ENCODE assay signal across 13 mouse cellular contexts in genomic region chr8:70317872-70318271, GRCm38 (mm10). TPM values are rescaled to one million over a fixed set of nuclear protein-coding genes. Genes with fewer than 3 reads are reported as not detected.
A peak's percentile ranks its signal among the peaks of the same experiment; 100 is the strongest.
DNase-seq lines count a peak whose midpoint lies in the region; ATAC-seq lines count a peak whose summit lies in the region.
"Had no signal": no experiment of that assay in that cellular context is flagged by ENCODE, and none has a peak within 500 bp of the region (broad histone marks: within the 10 kb centered on the region; RNA-seq: fewer than 3 reads in every experiment).

No protein-coding gene starts in this region.

- no peak for DNase-seq in forebrain, embryonic 14.5 days (ENCODE audit: low spot score)
- no peak for DNase-seq in liver, embryonic 11.5 days (ENCODE audit: low spot score)
- no peak for DNase-seq in T-cell, adult 2 months (ENCODE audit: low spot score)
- DNase-seq: adrenal gland, adult 8-10 months; kidney, adult 8-10 months had no signal

- WGBS in embryonic facial prominence, embryonic 13.5 days: 73% methylated on average over 5 of the region's 5 CpGs
- WGBS in forebrain, embryonic 14.5 days: 78% methylated on average over 5 of the region's 5 CpGs
- 79% methylated on average over 5 of the region's 5 CpGs for WGBS in hindbrain, embryonic 16.5 days
- WGBS in midbrain, embryonic 15.5 days: 87% methylated on average over 5 of the region's 5 CpGs
- 74% methylated on average over 5 of the region's 5 CpGs for WGBS in liver, embryonic 11.5 days

- peaks cover 31% of the 10 kb centered on the region for H3K36me3 ChIP-seq in embryonic facial prominence, embryonic 13.5 days
- peaks cover 34% of the 10 kb centered on the region for H3K36me3 ChIP-seq in forebrain, embryonic 14.5 days (ENCODE audit: control insufficient read depth, insufficient read depth, low read length)
- peaks cover 19% of the 10 kb centered on the region for H3K36me3 ChIP-seq in hindbrain, embryonic 16.5 days (ENCODE audit: control insufficient read depth, insufficient read depth, low read length)
- peaks cover 4% of the 10 kb centered on the region; the same call in 1 of the 2 replicates for H3K36me3 ChIP-seq in midbrain, embryonic 15.5 days (replicated peaks)
- peaks cover 5% of the 10 kb centered on the region for H3K36me3 ChIP-seq in liver, embryonic 11.5 days (ENCODE audit: control insufficient read depth, insufficient read depth, low read length)

- ATAC-seq in embryonic facial prominence, embryonic 13.5 days (ENCODE audit: insufficient number of reproducible peaks, insufficient read depth, low FRiP score, low TSS enrichment, low read depth): no peak
- no peak for ATAC-seq in forebrain, embryonic 14.5 days
- no peak for ATAC-seq in hindbrain, embryonic 16.5 days
- no peak for ATAC-seq in midbrain, embryonic 15.5 days (replicated peaks)
- no peak for ATAC-seq in megakaryocyte-erythroid progenitor cell, adult 5-6 weeks (replicated peaks; ENCODE audit: low FRiP score, low TSS enrichment, poor library complexity, severe bottlenecking)
- no peak for ATAC-seq in frontal cortex, adult (ENCODE audit: low TSS enrichment)
- no peak for ATAC-seq in liver, embryonic 11.5 days (replicated peaks; ENCODE audit: low FRiP score)
- ATAC-seq: Patski had no signal

- peak overlapping the region; percentile 79; the same call in 1 of the 2 replicates for H3K27ac ChIP-seq in embryonic facial prominence, embryonic 13.5 days
- H3K27ac ChIP-seq in forebrain, embryonic 14.5 days (ENCODE audit: low read depth, low read length): peak overlapping the region; percentile 95
- H3K27ac ChIP-seq in hindbrain, embryonic 16.5 days (ENCODE audit: low read depth, low read length): peak overlapping the region; percentile 94
- peak overlapping the region; percentile 97 for H3K27ac ChIP-seq in midbrain, embryonic 15.5 days
- H3K27ac ChIP-seq in liver, embryonic 11.5 days (ENCODE audit: low read depth, low read length): no peak overlapping the region

- H3K27me3 ChIP-seq in embryonic facial prominence, embryonic 13.5 days: no peaks in the 10 kb centered on the region
- H3K27me3 ChIP-seq in forebrain, embryonic 14.5 days (replicated peaks; ENCODE audit: control insufficient read depth, insufficient read depth, low read length): no peaks in the 10 kb centered on the region
- H3K27me3 ChIP-seq in hindbrain, embryonic 16.5 days (replicated peaks; ENCODE audit: control insufficient read depth, insufficient read depth, low read length): no peaks in the 10 kb centered on the region
- H3K27me3 ChIP-seq in midbrain, embryonic 15.5 days (replicated peaks): no peaks in the 10 kb centered on the region
- H3K27me3 ChIP-seq in liver, embryonic 11.5 days (replicated peaks; ENCODE audit: control insufficient read depth, insufficient read depth, low read length): peaks cover 16% of the 10 kb centered on the region
- H3K27me3 ChIP-seq: embryonic facial prominence, embryonic 15.5 days; Patski had no signal

- H3K4me1 ChIP-seq in embryonic facial prominence, embryonic 13.5 days: peaks cover 34% of the 10 kb centered on the region
- peaks cover 24% of the 10 kb centered on the region for H3K4me1 ChIP-seq in forebrain, embryonic 14.5 days (ENCODE audit: control insufficient read depth, insufficient read depth, low read length)
- H3K4me1 ChIP-seq in hindbrain, embryonic 16.5 days (ENCODE audit: control insufficient read depth, insufficient read depth, low read depth, low read length): peaks cover 24% of the 10 kb centered on the region
- H3K4me1 ChIP-seq in midbrain, embryonic 15.5 days: peaks cover 31% of the 10 kb centered on the region
- H3K4me1 ChIP-seq in liver, embryonic 11.5 days (replicated peaks; ENCODE audit: control insufficient read depth, insufficient read depth, low read length): peaks cover 18% of the 10 kb centered on the region

- H3K9me3 ChIP-seq in embryonic facial prominence, embryonic 13.5 days: no peaks in the 10 kb centered on the region
- no peaks in the 10 kb centered on the region for H3K9me3 ChIP-seq in forebrain, embryonic 14.5 days (replicated peaks; ENCODE audit: control insufficient read depth, low read length)
- H3K9me3 ChIP-seq in hindbrain, embryonic 16.5 days (ENCODE audit: control insufficient read depth, low read length): no peaks in the 10 kb centered on the region
- no peaks in the 10 kb centered on the region for H3K9me3 ChIP-seq in midbrain, embryonic 15.5 days
- no peaks in the 10 kb centered on the region for H3K9me3 ChIP-seq in liver, embryonic 11.5 days (ENCODE audit: control insufficient read depth, low read length)
- H3K9me3 ChIP-seq: embryonic facial prominence, embryonic 15.5 days had no signal

- peak overlapping the region; percentile 41; the same call in 1 of the 2 replicates for H3K9ac ChIP-seq in embryonic facial prominence, embryonic 13.5 days
- peak overlapping the region; percentile 45; the same call in 1 of the 2 replicates for H3K9ac ChIP-seq in forebrain, embryonic 14.5 days (ENCODE audit: low read length)
- peak overlapping the region; percentile 41 for H3K9ac ChIP-seq in hindbrain, embryonic 16.5 days (ENCODE audit: low read depth, low read length)
- H3K9ac ChIP-seq in midbrain, embryonic 15.5 days: no peak overlapping the region
- H3K9ac ChIP-seq in liver, embryonic 11.5 days (ENCODE audit: low read depth, low read length): no peak overlapping the region
- H3K9ac ChIP-seq: embryonic facial prominence, embryonic 15.5 days had no signal

- H3K4me2 ChIP-seq in embryonic facial prominence, embryonic 13.5 days: 0 out of 2 replicates have a peak overlapping the region, but pooled peaks have one; percentile 85
- peak overlapping the region; percentile 84 for H3K4me2 ChIP-seq in forebrain, embryonic 14.5 days (ENCODE audit: low read length)
- peak overlapping the region; percentile 92 for H3K4me2 ChIP-seq in hindbrain, embryonic 16.5 days (ENCODE audit: low read length)
- peak overlapping the region; percentile 95 for H3K4me2 ChIP-seq in midbrain, embryonic 15.5 days
- H3K4me2 ChIP-seq in liver, embryonic 11.5 days: no peak overlapping the region

- no peak overlapping the region for H3K4me3 ChIP-seq in embryonic facial prominence, embryonic 13.5 days
- H3K4me3 ChIP-seq in forebrain, embryonic 14.5 days (ENCODE audit: low read depth, low read length): peak overlapping the region; percentile 46; the same call in 1 of the 2 replicates
- H3K4me3 ChIP-seq in hindbrain, embryonic 16.5 days (ENCODE audit: low read length): peak overlapping the region; percentile 70
- peak overlapping the region; percentile 84; the same call in 1 of the 2 replicates for H3K4me3 ChIP-seq in midbrain, embryonic 15.5 days
- H3K4me3 ChIP-seq in liver, embryonic 11.5 days (ENCODE audit: low read depth, low read length): no peak overlapping the region

RNA-seq across cellular contexts. Expression of gene Cers1, which starts 2.3 kb away (rescaled TPM):
- polyA plus RNA-seq in embryonic facial prominence, embryonic 13.5 days (2015; fragmentation: Nextera tagmentation; extraction: Ambion mirVana): 9.3 and 9.4 TPM in 2 replicates
- polyA plus RNA-seq in forebrain, embryonic 14.5 days (2014; fragmentation: Nextera tagmentation; extraction: Ambion mirVana): 20.8 and 27.6 TPM in 2 replicates
- 40.0 and 44.3 TPM in 2 replicates for polyA plus RNA-seq in hindbrain, embryonic 16.5 days (2015; fragmentation: Nextera tagmentation; extraction: Ambion mirVana)
- polyA plus RNA-seq in midbrain, embryonic 15.5 days (2015; fragmentation: Nextera tagmentation; extraction: Ambion mirVana): 38.2 and 40.1 TPM in 2 replicates
- total RNA-seq in megakaryocyte-erythroid progenitor cell, adult 5-6 weeks (2014; fragmentation: Nextera tagmentation): not detected in 2 replicates
- not detected in 2 replicates for total RNA-seq in megakaryocyte-erythroid progenitor cell, adult 5-6 weeks (2017)
- 1.1 and 1.2 TPM in 2 replicates for polyA plus RNA-seq in liver, embryonic 11.5 days (2014; fragmentation: Nextera tagmentation; extraction: Ambion mirVana)

RNA-seq across cellular contexts. Expression of gene Gdf1, which starts 11.7 kb away (rescaled TPM):
- 2.2 and 4.2 TPM in 2 replicates for polyA plus RNA-seq in embryonic facial prominence, embryonic 13.5 days (2015; fragmentation: Nextera tagmentation; extraction: Ambion mirVana)
- polyA plus RNA-seq in forebrain, embryonic 14.5 days (2014; fragmentation: Nextera tagmentation; extraction: Ambion mirVana): 2.1 and 4.2 TPM in 2 replicates
- polyA plus RNA-seq in hindbrain, embryonic 16.5 days (2015; fragmentation: Nextera tagmentation; extraction: Ambion mirVana): 8.7 and 9.5 TPM in 2 replicates
- 5.3 and 7.4 TPM in 2 replicates for polyA plus RNA-seq in midbrain, embryonic 15.5 days (2015; fragmentation: Nextera tagmentation; extraction: Ambion mirVana)
- not detected in 2 replicates for total RNA-seq in megakaryocyte-erythroid progenitor cell, adult 5-6 weeks (2014; fragmentation: Nextera tagmentation)
- not detected in 2 replicates for total RNA-seq in megakaryocyte-erythroid progenitor cell, adult 5-6 weeks (2017)
- polyA plus RNA-seq in liver, embryonic 11.5 days (2014; fragmentation: Nextera tagmentation; extraction: Ambion mirVana): 1.6 and 2.6 TPM in 2 replicates
- total RNA-seq: heart, postnatal 14 days had no signal

RNA-seq across cellular contexts. Expression of gene Cope, which starts 15.6 kb away (rescaled TPM):
- polyA plus RNA-seq in embryonic facial prominence, embryonic 13.5 days (2015; fragmentation: Nextera tagmentation; extraction: Ambion mirVana): 315 and 327 TPM in 2 replicates
- 305 and 332 TPM in 2 replicates for polyA plus RNA-seq in forebrain, embryonic 14.5 days (2014; fragmentation: Nextera tagmentation; extraction: Ambion mirVana)
- polyA plus RNA-seq in hindbrain, embryonic 16.5 days (2015; fragmentation: Nextera tagmentation; extraction: Ambion mirVana): 284 and 297 TPM in 2 replicates
- 299 and 322 TPM in 2 replicates for polyA plus RNA-seq in midbrain, embryonic 15.5 days (2015; fragmentation: Nextera tagmentation; extraction: Ambion mirVana)
- total RNA-seq in megakaryocyte-erythroid progenitor cell, adult 5-6 weeks (2014; fragmentation: Nextera tagmentation): 127 and 153 TPM in 2 replicates
- 56.3 and 64.1 TPM in 2 replicates for total RNA-seq in megakaryocyte-erythroid progenitor cell, adult 5-6 weeks (2017)
- 281 and 298 TPM in 2 replicates for polyA plus RNA-seq in liver, embryonic 11.5 days (2014; fragmentation: Nextera tagmentation; extraction: Ambion mirVana)

RNA-seq across cellular contexts. Expression of gene Ddx49, which starts 15.6 kb away (rescaled TPM):
- polyA plus RNA-seq in embryonic facial prominence, embryonic 13.5 days (2015; fragmentation: Nextera tagmentation; extraction: Ambion mirVana): 54.4 and 58.3 TPM in 2 replicates
- polyA plus RNA-seq in forebrain, embryonic 14.5 days (2014; fragmentation: Nextera tagmentation; extraction: Ambion mirVana): 51.5 and 52.3 TPM in 2 replicates
- 42.0 and 42.8 TPM in 2 replicates for polyA plus RNA-seq in hindbrain, embryonic 16.5 days (2015; fragmentation: Nextera tagmentation; extraction: Ambion mirVana)
- 44.5 and 48.0 TPM in 2 replicates for polyA plus RNA-seq in midbrain, embryonic 15.5 days (2015; fragmentation: Nextera tagmentation; extraction: Ambion mirVana)
- total RNA-seq in megakaryocyte-erythroid progenitor cell, adult 5-6 weeks (2014; fragmentation: Nextera tagmentation): 50.3 and 54.2 TPM in 2 replicates
- 116 and 154 TPM in 2 replicates for total RNA-seq in megakaryocyte-erythroid progenitor cell, adult 5-6 weeks (2017)
- 56.5 and 59.1 TPM in 2 replicates for polyA plus RNA-seq in liver, embryonic 11.5 days (2014; fragmentation: Nextera tagmentation; extraction: Ambion mirVana)

RNA-seq across cellular contexts. Expression of gene Upf1, which starts 35.2 kb away (rescaled TPM):
- 20.3 and 22.1 TPM in 2 replicates for polyA plus RNA-seq in embryonic facial prominence, embryonic 13.5 days (2015; fragmentation: Nextera tagmentation; extraction: Ambion mirVana)
- 11.8 and 14.0 TPM in 2 replicates for polyA plus RNA-seq in forebrain, embryonic 14.5 days (2014; fragmentation: Nextera tagmentation; extraction: Ambion mirVana)
- polyA plus RNA-seq in hindbrain, embryonic 16.5 days (2015; fragmentation: Nextera tagmentation; extraction: Ambion mirVana): 7.4 and 10.1 TPM in 2 replicates
- 15.1 and 16.0 TPM in 2 replicates for polyA plus RNA-seq in midbrain, embryonic 15.5 days (2015; fragmentation: Nextera tagmentation; extraction: Ambion mirVana)
- total RNA-seq in megakaryocyte-erythroid progenitor cell, adult 5-6 weeks (2014; fragmentation: Nextera tagmentation): 44.1 and 46.9 TPM in 2 replicates
- total RNA-seq in megakaryocyte-erythroid progenitor cell, adult 5-6 weeks (2017): 26.7 and 46.7 TPM in 2 replicates
- polyA plus RNA-seq in liver, embryonic 11.5 days (2014; fragmentation: Nextera tagmentation; extraction: Ambion mirVana): 21.1 and 23.7 TPM in 2 replicates

Comparison
In these comparisons a context has a peak if more than half of its experiments do, and no peak if none do; other contexts are left out.
1. H3K4me3 ChIP-seq: peak in forebrain, embryonic 14.5 days (single experiment), hindbrain, embryonic 16.5 days (single experiment) and midbrain, embryonic 15.5 days (single experiment); none in embryonic facial prominence, embryonic 13.5 days (single experiment) and liver, embryonic 11.5 days (single experiment).
2. H3K9ac ChIP-seq: peak in embryonic facial prominence, embryonic 13.5 days (single experiment), forebrain, embryonic 14.5 days (single experiment) and hindbrain, embryonic 16.5 days (single experiment); none in midbrain, embryonic 15.5 days (single experiment) and liver, embryonic 11.5 days (single experiment).